Mouse (Mus musculus) c-Kit-positive CD71-positive TER-119-negative erythroid progenitor cells, embryonic 14.5 days (primary cell): Measurements from ENCODE around the gene Cul7.
A peak's percentile ranks its signal among the peaks of the same experiment; 100 is the strongest.

Experiments used
- DNase-seq: peaks from one replicate; pipeline ENCODE4 v3.0.0-alpha.2; 2013; ENCODE audit warnings: low read depth

The Cul7 gene

GRCm38 (mm10) chr17:46628791-46629684, 21.1 kb upstream of the Cul7 start, which contains the start of gene Ptk7:
TSS of gene Ptk7 (minus strand) at chr17:46629504.
- no peak for DNase-seq

- DNase-seq = no peak
These were observed 20.3 kb upstream of the Cul7 start for GRCm38 (mm10) chr17:46629685-46630441.

GRCm38 (mm10) chr17:46636831-46637523, 13.2 kb upstream of the Cul7 start:
- no peak for DNase-seq

DNA sequence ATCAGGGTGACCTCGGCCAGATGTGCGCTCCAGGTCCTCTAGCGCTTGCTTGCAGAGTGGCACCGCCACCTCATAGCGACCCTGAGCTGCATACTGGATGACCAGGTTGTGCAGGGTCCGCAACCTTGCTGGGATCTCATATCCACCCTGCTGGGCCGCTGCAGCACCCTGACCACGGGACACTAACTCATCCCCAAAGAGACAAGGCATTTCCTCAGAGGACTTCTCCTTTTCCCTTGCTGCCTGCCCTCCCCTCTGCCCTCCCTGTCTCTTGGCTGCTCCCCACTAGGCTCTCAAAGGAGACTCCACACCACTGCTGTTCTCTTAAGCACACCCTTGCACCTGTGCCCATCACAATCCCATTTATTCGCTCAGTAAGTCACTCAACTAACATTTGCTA, 10.2 kb upstream of the Cul7 start:
- DNase-seq = no peak

DNA sequence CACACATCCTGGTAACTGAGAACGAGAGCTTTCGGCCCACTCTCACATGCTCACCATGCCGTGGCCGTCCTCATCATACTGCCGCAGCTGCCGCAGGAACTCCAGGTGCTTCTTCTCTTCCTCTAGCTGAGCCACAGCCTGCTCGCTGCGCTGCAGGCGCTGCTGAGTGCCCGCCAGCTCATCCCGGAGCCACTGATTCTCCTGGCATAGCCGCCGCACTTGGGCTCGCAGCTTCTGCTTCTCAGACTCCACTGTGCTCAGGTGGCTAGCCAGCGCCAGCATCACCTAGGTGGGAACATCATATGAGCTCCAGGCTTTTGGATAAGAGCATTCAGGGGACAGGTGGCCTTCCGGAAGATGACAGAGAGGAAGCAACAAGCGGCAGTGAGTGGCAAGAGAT, 8.1 kb upstream of the Cul7 start:
- DNase-seq = no peak

DNA sequence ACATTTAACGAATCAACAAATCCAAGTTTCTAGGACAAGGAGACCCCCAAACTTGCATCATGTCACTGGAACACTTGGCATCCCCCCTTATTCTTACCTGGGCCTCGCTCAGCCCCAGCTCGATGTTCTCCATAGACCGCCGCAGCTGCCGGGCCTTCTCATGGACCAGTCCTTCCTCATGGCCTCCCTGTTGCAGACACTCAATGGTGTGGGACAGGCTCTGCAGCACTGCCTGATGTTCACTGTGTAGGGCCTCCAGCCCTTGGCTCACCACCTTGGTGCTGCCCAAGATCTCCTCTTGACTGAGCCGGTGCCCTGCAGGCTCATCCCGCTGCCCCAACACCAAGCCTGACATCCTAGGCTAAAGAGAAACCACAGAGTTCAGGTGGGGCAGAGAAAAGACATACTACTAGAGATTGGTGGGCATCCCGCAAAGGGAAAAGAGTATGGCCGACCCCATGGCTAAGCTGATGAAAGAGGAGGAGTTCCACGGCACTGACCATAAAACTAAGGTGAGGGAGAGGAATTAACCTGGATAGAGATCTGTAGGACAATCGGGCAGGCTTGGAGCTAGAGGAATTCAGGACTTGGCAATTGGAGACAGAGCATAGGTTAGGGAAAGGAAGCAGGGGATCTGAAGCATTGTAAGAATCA, 5.9 kb upstream of the Cul7 start:
- DNase-seq = no peak

DNA sequence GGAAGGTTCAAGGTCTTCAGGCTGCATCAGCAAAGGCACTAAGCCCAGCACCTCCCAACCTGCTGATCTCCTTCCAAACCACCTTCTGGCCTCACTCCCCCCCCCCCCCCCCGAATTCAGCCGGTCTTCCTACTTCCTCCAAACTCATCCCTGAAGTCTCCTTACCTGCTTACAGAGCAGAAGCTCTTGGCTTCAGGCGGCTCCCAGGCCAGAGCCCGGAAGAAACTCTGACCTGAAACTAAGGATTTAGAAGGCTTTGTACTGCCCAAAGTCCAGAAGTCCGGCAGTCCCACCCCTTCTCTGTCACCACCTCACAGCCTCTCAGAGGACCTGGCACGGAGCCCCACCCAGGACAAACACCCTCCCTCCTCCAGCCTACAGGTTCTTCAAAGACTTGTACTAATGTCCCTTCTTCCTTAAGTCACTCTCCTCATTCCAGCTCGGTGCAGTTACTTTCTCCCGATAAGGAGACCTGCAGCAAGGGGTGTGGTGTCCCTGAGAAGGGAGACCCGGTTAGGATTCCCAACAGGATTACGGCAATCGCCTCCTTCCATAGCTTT, 5.1 kb upstream of the Cul7 start:
- no peak for DNase-seq

DNA sequence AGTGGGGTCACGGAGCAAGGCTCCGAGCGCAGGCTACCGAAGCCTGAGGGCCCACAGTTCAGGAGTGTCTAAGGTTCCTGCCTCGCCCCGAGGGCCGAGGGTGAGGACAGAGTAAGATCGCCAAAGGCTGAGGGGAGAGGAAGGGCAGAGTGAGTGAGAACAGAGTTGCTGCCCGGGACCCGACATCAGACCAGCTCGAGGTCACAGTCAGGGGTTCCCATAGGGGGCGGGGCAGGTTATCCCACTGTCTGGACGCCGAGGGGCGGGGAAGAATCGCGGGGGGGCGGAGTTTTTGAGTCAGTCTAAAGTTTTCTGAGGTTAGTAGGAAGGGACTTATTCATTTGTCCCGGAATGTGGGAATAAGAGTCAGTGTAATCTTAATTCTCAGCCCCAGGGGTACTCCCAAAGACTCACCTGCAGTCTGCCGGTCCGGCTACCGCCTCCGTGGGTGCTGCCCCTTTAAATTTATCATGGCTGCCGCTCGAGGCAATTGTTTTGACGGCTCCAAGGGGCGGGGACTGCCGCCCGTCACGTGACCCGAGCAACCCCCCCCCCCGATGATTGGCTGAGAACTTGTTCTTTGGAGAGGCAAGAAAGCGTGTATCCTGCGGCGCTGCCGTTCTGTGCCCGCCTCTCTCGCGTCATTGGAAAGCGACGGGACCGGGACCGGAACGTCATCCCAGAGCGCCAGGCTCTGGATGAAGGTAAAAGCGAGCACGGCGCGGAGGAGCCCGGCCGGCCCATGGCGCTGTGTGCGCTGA, 4.4 kb upstream of the Cul7 start, which contains the start of the genes Klc4 and Mrpl2:
Gene Klc4 (minus strand): TSS at position 462 of the 761 bp plus-strand sequence.
Gene Mrpl2 (plus strand): TSS at position 669 of the 761 bp plus-strand sequence.
- peak; percentile 98 for DNase-seq

DNA sequence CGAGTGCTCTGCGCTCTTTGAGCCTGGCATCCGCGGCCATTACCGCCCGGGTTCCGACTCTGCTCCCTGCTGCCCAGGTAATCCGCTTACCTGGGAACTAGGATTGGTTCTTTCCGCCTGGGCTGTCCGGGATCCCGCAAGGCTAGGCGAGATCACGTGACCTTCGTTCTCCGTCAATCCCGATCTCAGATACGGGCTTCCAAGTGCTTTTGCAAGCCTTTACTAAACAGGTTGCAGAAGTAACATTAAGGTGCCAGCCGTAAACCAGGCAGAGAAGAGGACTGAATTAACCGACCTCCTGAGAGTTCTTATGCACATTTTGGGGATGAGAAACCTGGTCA, 3.8 kb upstream of the Cul7 start:
- DNase-seq = no peak

- no peak for DNase-seq
These were observed 2.9 kb upstream of the Cul7 start for GRCm38 (mm10) chr17:46647279-46647678.

DNA sequence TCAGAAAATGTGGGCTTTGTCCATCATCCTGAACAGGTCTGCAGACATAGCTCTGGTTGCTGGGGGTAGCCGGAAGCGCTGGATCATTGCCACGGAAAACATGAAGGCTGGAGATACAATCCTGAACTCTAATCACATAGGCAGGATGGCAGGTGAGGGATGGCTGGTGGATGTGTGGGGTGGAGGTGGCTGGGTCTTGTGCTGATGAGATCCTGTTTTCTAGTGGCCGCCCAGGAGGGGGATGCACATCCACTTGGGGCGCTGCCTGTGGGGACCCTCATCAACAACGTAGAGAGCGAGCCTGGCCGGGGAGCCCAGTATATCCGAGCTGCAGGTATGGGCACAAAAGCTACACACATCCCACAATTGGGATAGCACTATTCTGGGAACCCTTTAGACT, 1.7 kb upstream of the Cul7 start:
- DNase-seq = no peak

DNA sequence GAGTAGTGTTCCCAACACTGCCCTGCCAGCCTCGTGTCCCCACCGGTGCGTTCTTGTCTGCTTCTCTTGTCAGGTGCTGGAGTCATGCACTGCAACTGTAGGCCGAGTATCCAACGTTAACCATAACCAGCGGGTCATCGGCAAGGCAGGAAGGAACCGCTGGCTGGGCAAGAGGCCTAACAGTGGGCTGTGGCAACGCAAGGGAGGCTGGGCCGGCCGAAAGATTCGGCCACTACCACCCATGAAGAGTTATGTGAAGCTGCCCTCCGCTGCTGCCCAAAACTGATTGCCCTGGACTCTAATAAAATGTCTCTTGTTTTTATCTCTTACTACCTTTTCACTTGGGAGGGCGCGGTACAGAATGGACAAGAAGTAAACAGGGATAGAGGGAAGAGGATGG, 326 bp upstream of the Cul7 start:
- DNase-seq = no peak

DNA sequence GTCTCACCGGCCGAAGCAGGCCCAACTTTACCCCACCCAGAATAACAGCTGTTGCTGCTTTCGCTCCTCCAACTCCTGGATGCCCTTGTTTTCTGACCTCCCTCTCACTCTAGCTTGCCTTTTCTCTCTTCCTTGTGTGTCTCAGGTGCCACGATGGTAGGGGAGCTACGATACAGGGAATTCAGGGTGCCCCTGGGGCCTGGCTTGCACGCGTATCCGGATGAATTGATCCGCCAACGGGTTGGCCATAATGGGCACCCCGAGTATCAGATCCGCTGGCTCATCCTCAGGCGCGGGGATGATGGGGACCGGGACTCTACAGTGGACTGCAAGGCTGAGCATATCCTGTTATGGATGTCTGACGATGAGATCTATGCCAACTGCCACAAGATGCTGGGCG, 1.2 kb downstream of the Cul7 start:
- no peak for DNase-seq

- DNase-seq = no peak
These were observed 1.8 kb downstream of the Cul7 start for GRCm38 (mm10) chr17:46651755-46652547.

DNA sequence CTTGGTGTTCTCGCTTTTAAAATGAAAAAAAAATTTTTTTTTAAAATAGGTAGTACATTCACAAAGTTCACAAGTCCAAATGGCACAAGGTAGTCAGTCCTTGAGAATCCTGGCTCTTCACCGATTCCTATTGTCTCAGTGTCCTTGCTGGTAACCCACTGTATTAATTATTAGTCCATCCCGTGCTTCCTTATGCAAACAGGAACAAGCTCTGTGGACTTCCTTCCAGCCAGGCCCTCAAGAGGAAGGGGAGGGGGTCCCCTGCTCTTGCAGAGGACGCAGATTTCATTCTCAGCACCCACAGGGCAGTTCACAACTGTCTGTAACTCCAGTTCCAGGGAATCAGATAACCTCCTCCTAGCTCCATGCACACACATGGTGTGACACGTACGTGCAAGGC, 5.9 kb downstream of the Cul7 start:
- DNase-seq = no peak

DNA sequence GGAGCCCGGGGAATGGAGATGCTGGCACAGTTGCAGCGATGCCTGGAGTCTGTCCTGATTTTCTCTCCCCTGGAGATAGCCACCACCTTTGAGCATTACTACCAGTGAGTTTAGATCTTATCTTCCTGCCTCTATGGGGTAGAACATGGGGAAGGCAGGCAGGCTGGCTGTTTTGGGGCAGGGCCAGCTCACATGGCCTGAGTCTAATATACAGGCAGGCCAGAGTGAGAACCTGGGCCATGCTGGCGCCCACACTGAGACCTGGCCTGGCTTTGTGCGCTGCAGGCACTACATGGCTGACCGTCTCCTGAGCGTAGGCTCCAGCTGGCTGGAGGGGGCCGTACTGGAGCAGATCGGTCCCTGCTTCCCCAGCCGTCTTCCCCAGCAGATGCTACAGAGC, 11.2 kb downstream of the Cul7 start:
- DNase-seq = no peak

GRCm38 (mm10) chr17:46661981-46662380, 11.8 kb downstream of the Cul7 start:
- no peak for DNase-seq

DNA sequence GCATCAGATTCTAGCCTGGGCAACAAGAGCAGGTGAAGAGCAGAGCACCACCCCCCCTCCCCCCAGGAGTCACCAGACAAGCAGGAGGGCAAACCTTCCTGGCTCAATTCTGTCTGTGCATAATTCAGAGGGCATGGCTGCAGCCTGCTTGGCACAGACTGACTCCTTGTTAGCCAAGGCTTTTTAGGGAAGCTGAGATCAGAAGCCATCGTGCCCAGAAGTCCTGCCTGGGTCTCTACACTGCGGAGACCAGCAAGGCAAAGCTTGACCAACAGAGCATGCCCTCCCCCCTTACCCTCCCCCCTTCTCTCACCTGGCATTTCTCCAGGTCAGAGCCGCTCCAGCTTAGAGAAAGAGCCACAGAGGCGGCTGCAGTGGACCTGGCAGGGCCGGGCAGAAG, 12.6 kb downstream of the Cul7 start:
- no peak for DNase-seq

DNA sequence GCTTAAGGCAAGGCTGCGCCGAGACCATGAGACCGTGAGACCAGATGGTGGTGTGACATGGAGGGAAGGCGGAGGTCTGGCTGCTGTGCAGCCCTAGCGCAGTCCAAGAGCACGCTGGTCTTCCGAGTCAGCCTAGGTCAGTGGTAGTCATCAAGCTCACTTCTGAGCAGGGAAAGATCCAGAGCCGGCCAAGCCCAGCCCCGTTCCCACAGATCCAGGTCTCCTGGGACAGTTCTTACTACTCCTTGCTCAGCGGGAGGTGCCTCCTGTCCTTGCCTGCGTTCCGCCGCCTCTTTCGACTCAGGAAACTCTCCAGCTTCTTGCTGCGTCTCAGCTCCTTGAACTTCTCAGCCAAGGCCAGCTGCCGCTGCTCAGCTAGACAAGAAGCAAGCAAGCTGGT, 17.6 kb downstream of the Cul7 start:
- DNase-seq = no peak

DNA sequence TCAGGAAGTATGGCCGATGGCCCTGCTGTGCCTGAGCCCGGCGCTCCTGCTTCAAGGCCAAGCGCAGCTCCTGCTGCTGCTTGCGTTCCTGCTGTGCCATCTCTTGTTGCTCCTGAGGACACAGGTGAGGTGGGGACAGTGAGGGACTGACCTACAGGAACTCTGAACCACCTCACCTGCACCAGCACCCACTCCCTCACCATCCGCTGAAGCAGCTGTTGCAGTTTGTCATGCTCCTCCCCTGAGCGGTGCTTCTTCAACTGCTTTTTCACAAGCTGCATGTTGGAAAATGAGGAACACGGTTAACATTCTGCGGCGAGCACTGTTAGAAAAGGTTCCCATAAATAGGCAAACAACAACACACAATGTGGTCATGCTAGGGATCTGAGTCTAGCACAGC, 19.8 kb downstream of the Cul7 start:
- DNase-seq = no peak
